9 mouse cellular contexts compared by ENCODE assay signal in genomic region chr5:113975538-113976215, GRCm38 (mm10). TPM values are rescaled to one million over a fixed set of nuclear protein-coding genes. Genes with fewer than 3 reads are reported as not detected.
A peak's percentile ranks its signal among the peaks of the same experiment; 100 is the strongest.
DNase-seq lines count a peak whose midpoint lies in the region; ATAC-seq and TF ChIP-seq lines count a peak whose summit lies in the region.
"Had no signal": no experiment of that assay in that cellular context is flagged by ENCODE, and none has a peak within 500 bp of the region (broad histone marks: within the 10 kb centered on the region; RNA-seq: fewer than 3 reads in every experiment).

No protein-coding gene starts in this region.

- no peaks in the 10 kb centered on the region for H3K9me3 ChIP-seq in neural tube, embryonic 13.5 days
- no peaks in the 10 kb centered on the region for H3K9me3 ChIP-seq in neural tube, embryonic 15.5 days (replicated peaks)
- no peaks in the 10 kb centered on the region for H3K9me3 ChIP-seq in heart, postnatal 0 days (replicated peaks; ENCODE audit: control insufficient read depth, low read length)

- 61% methylated on average over 9 of the region's 9 CpGs for WGBS in neural tube, embryonic 13.5 days
- 71% methylated on average over 9 of the region's 9 CpGs for WGBS in neural tube, embryonic 15.5 days
- 47% methylated on average over 9 of the region's 9 CpGs for WGBS in heart, postnatal 0 days
- WGBS in lung, adult 2 months: 32% methylated on average over 9 of the region's 9 CpGs

- TF ChIP-seq CTCF in heart, postnatal 0 days (IDR thresholded peaks at IDR 0.05; ENCODE audit: low read depth): no peak
- no peak for TF ChIP-seq CTCF in lung, adult 2 months (IDR thresholded peaks at IDR 0.05; ENCODE audit: insufficient read depth, low read length)

- H3K27ac ChIP-seq in neural tube, embryonic 13.5 days (replicated peaks): peak overlapping the region; percentile 52; the same call in 1 of the 2 replicates
- H3K27ac ChIP-seq in neural tube, embryonic 15.5 days (replicated peaks): no peak overlapping the region
- H3K27ac ChIP-seq in brown adipose tissue, adult 24 weeks (replicated peaks; ENCODE audit: low read depth, low read length): peak overlapping the region; percentile 89
- peak overlapping the region; percentile 75; the same call in 1 of the 2 replicates for H3K27ac ChIP-seq in heart, postnatal 0 days (ENCODE audit: low read depth)

- no peak overlapping the region for H3K9ac ChIP-seq in neural tube, embryonic 13.5 days
- H3K9ac ChIP-seq in neural tube, embryonic 15.5 days (replicated peaks): no peak overlapping the region
- no peak overlapping the region for H3K9ac ChIP-seq in heart, postnatal 0 days (replicated peaks; ENCODE audit: low read depth, low read length)

- no peaks in the 10 kb centered on the region for H3K27me3 ChIP-seq in neural tube, embryonic 13.5 days
- H3K27me3 ChIP-seq in neural tube, embryonic 15.5 days (replicated peaks): no peaks in the 10 kb centered on the region
- no peaks in the 10 kb centered on the region for H3K27me3 ChIP-seq in heart, postnatal 0 days (ENCODE audit: control insufficient read depth, insufficient read depth, low read length)

- TF ChIP-seq EP300 in heart, postnatal 0 days (IDR thresholded peaks at IDR 0.05; ENCODE audit: low read depth): no peak

- H3K4me1 ChIP-seq in neural tube, embryonic 13.5 days (replicated peaks): peaks cover 47% of the 10 kb centered on the region
- peaks cover 33% of the 10 kb centered on the region for H3K4me1 ChIP-seq in neural tube, embryonic 15.5 days
- H3K4me1 ChIP-seq in brown adipose tissue, adult 24 weeks (ENCODE audit: control insufficient read depth, insufficient read depth, insufficient read length, low read length): peaks cover 56% of the 10 kb centered on the region
- H3K4me1 ChIP-seq in heart, postnatal 0 days (ENCODE audit: control insufficient read depth, insufficient read depth): peaks cover 33% of the 10 kb centered on the region
- H3K4me1 ChIP-seq in lung, adult 2 months (ENCODE audit: control insufficient read depth, insufficient read depth, low read length): peaks cover 32% of the 10 kb centered on the region

- no peak for ATAC-seq in neural tube, embryonic 13.5 days (ENCODE audit: low read depth)
- no peak for ATAC-seq in neural tube, embryonic 15.5 days (ENCODE audit: low FRiP score)
- peak; percentile 66 for ATAC-seq in heart, postnatal 0 days (ENCODE audit: insufficient read depth, low read depth)

- no peak for TF ChIP-seq POLR2A in lung, adult 2 months (IDR thresholded peaks at IDR 0.05; ENCODE audit: borderline replicate concordance, extremely low read depth, low read depth, low read length)

- H3K36me3 ChIP-seq in neural tube, embryonic 13.5 days: peaks cover 5% of the 10 kb centered on the region; the same call in 1 of the 2 replicates
- no peaks in the 10 kb centered on the region for H3K36me3 ChIP-seq in neural tube, embryonic 15.5 days
- 0 out of 2 replicates have a peak, but pooled peaks cover 9% of the 10 kb centered on the region for H3K36me3 ChIP-seq in heart, postnatal 0 days (replicated peaks; ENCODE audit: control insufficient read depth, insufficient read depth, low read length)

- DNase-seq in heart, postnatal 0 days (ENCODE audit: low spot score): peak; percentile 71
- DNase-seq in lung, adult 2 months: peak; percentile 74
- DNase-seq in thymus, postnatal 25 days: no peak
- no peak for DNase-seq in frontal cortex, postnatal 36 days (ENCODE audit: low spot score in 2 of 2)
- no peak for DNase-seq in natural killer cell, adult 2 months (ENCODE audit: low spot score in 2 of 2)

- no peak overlapping the region for H3K4me2 ChIP-seq in neural tube, embryonic 13.5 days
- no peak overlapping the region for H3K4me2 ChIP-seq in neural tube, embryonic 15.5 days
- H3K4me2 ChIP-seq in heart, postnatal 0 days (ENCODE audit: low read depth, low read length): no peak overlapping the region

- no peak overlapping the region for H3K4me3 ChIP-seq in neural tube, embryonic 13.5 days
- no peak overlapping the region for H3K4me3 ChIP-seq in neural tube, embryonic 15.5 days (replicated peaks)
- H3K4me3 ChIP-seq in brown adipose tissue, adult 24 weeks (ENCODE audit: insufficient read depth, low read depth, low read length): no peak overlapping the region
- no peak overlapping the region for H3K4me3 ChIP-seq in heart, postnatal 0 days (ENCODE audit: low read depth, low read length)
- no peak overlapping the region for H3K4me3 ChIP-seq in lung, adult 2 months (replicated peaks; ENCODE audit: extremely low read depth, low read depth, low read length)

RNA-seq across cellular contexts. Expression of gene Ssh1, which starts 18.0 kb away (rescaled TPM):
- 12.9 and 16.8 TPM in 2 replicates for polyA plus RNA-seq in neural tube, embryonic 13.5 days (2015; fragmentation: Nextera tagmentation; extraction: Ambion mirVana)
- 9.8 and 13.1 TPM in 2 replicates for polyA plus RNA-seq in neural tube, embryonic 15.5 days (2015; fragmentation: Nextera tagmentation; extraction: Ambion mirVana)
- 6.2 and 11.7 TPM in 2 replicates for polyA plus RNA-seq in brown adipose tissue, adult 24 weeks (2012; ENCODE audit: insufficient read depth, insufficient read length, missing spikeins)
- 7.1 and 10.0 TPM in 2 replicates for total RNA-seq in heart, postnatal 0 days (2014; rRNA removed; ENCODE audit: low replicate concordance)
- 5.8 and 6.8 TPM in 2 replicates for polyA plus RNA-seq in heart, postnatal 0 days (2015; fragmentation: Nextera tagmentation; extraction: Ambion mirVana)
- 22.1 and 27.3 TPM in 2 replicates for polyA plus RNA-seq in lung, adult 2 months (2012; rRNA removed)

RNA-seq across cellular contexts. Expression of gene Dao, which starts 27.8 kb away (rescaled TPM):
- polyA plus RNA-seq in neural tube, embryonic 13.5 days (2015; fragmentation: Nextera tagmentation; extraction: Ambion mirVana): not detected in 2 replicates
- polyA plus RNA-seq in neural tube, embryonic 15.5 days (2015; fragmentation: Nextera tagmentation; extraction: Ambion mirVana): 0.60 TPM in 1 of 2 replicates, not detected in the other
- not detected in 2 replicates for polyA plus RNA-seq in brown adipose tissue, adult 24 weeks (2012; ENCODE audit: insufficient read depth, insufficient read length, missing spikeins)
- total RNA-seq in heart, postnatal 0 days (2014; rRNA removed; ENCODE audit: low replicate concordance): not detected in 2 replicates
- not detected in 2 replicates for polyA plus RNA-seq in heart, postnatal 0 days (2015; fragmentation: Nextera tagmentation; extraction: Ambion mirVana)
- 0.05 and 0.17 TPM in 2 replicates for polyA plus RNA-seq in lung, adult 2 months (2012; rRNA removed)
- total RNA-seq: layer of hippocampus, adult 18-20 months had no signal

Comparison
In these comparisons a context has a peak if more than half of its experiments do, and no peak if none do; other contexts are left out.
1. DNase-seq: peak in heart, postnatal 0 days (single experiment) and lung, adult 2 months (single experiment); none in thymus, postnatal 25 days (single experiment), frontal cortex, postnatal 36 days (0 of 2) and natural killer cell, adult 2 months (0 of 2).